Mouse (Mus musculus) stomach, adult 2 months (tissue): Measurements from ENCODE around the gene Mms22l. TPM values are rescaled to one million over a fixed set of nuclear protein-coding genes. Genes with fewer than 3 reads are reported as not detected.

Source experiments
- polyA plus RNA-seq: library from polyadenylated mRNA; depleted of rRNA; stranded (reverse); fragments of >200 nt; gene quantifications from 2 replicates; pipeline ENCODE4 v1.2.3, GENCODE M21; 2012; rRNA removed

Gene Mms22l
- polyA plus RNA-seq: 0.64 and 1.8 TPM in 2 replicates

GRCm38 (mm10) chr4:24496116-24496952 lies at the start of gene Mms22l:
Mms22l (plus strand) TSS chr4:24496451.

